Mouse (Mus musculus) small intestine, adult 2 months (tissue): Measurements from ENCODE around the gene Stil.

Source experiments
- CTCF ChIP-seq: fragments of 200-500 bp; IDR thresholded peaks from 2 replicates; pipeline ENCODE4 v1.5.1; 2012; ENCODE audit warnings: low read depth, mild to moderate bottlenecking, control low read depth, inconsistent platforms, low read length, moderate library complexity, mixed read lengths; ENCODE audit not compliant: insufficient replicate concordance, insufficient read length; ENCODE audit errors: extremely low read depth
- POLR2A ChIP-seq: fragments of 200-500 bp; IDR thresholded peaks from 2 replicates; pipeline ENCODE4 v1.6.1; 2012; ENCODE audit warnings: low read depth, mild to moderate bottlenecking, control low read depth, inconsistent platforms, low read length, moderate library complexity

GRCm38 (mm10) chr4:114970736-114971135 is 29.2 kb upstream of the Stil start:
- TF ChIP-seq POLR2A: no peak
- no peak for TF ChIP-seq CTCF
